Mouse (Mus musculus) left cerebral cortex, adult 18-20 months (tissue): ENCODE results near the gene Hpca. TPM values are rescaled to one million over a fixed set of nuclear protein-coding genes. Genes with fewer than 3 reads are reported as not detected.
A peak's percentile ranks its signal among the peaks of the same experiment; 100 is the strongest.

Source experiments
- DNase-seq, 2 experiments: peaks; one replicate each; pipeline ENCODE4 v3.0.0; 2021 to 2022; ENCODE audit warnings: low spot score in 2 of 2, mixed read lengths in 1 of 2
- total RNA-seq, 2 experiments: library from RNA; stranded (reverse); gene quantifications; 2 replicates each; pipeline ENCODE4 v1.2.3; 2021

Gene Hpca
- total RNA-seq, 2 experiments from 2014 or later = 684 to 738 TPM

- DNase-seq = no peak
Measured at GRCm38 (mm10) chr4:129137392-129138321, 15.8 kb upstream of the Hpca start.

- DNase-seq = no peak
Measured at GRCm38 (mm10) chr4:129136579-129137391, 14.9 kb upstream of the Hpca start, which contains the start of gene Fndc5. TSS of gene Fndc5 (plus strand) at chr4:129136999.

- no peak for DNase-seq
Measured at GRCm38 (mm10) chr4:129136189-129136578, 14.3 kb upstream of the Hpca start.

- no peak for DNase-seq
Measured at GRCm38 (mm10) chr4:129135637-129136036, 13.8 kb upstream of the Hpca start.

GRCm38 (mm10) chr4:129134799-129135585, 13.2 kb upstream of the Hpca start:
- peak; percentile 74 to 78 for DNase-seq

GRCm38 (mm10) chr4:129130755-129131303, 9.0 kb upstream of the Hpca start:
- no peak for DNase-seq

GRCm38 (mm10) chr4:129130149-129130548, 8.3 kb upstream of the Hpca start:
- DNase-seq = no peak

GRCm38 (mm10) chr4:129129387-129129786, 7.6 kb upstream of the Hpca start:
- no peak for DNase-seq

- peak in 1 of 2 experiments; percentile 63 for DNase-seq
Measured at GRCm38 (mm10) chr4:129128582-129129338, 6.9 kb upstream of the Hpca start.

- no peak for DNase-seq
Measured at GRCm38 (mm10) chr4:129125736-129126451, 4.1 kb upstream of the Hpca start.

GRCm38 (mm10) chr4:129124652-129125146, 2.9 kb upstream of the Hpca start:
- peak; percentile 65 to 79 for DNase-seq

- no peak for DNase-seq
Measured at GRCm38 (mm10) chr4:129122719-129123118, 883 bp upstream of the Hpca start.

- no peak for DNase-seq
Measured at GRCm38 (mm10) chr4:129122107-129122506, 271 bp upstream of the Hpca start.

GRCm38 (mm10) chr4:129120520-129121445, 1.1 kb downstream of the Hpca start:
- DNase-seq = peak; percentile 64 to 78

- DNase-seq = no peak
Measured at GRCm38 (mm10) chr4:129119708-129120107, 2.1 kb downstream of the Hpca start.

GRCm38 (mm10) chr4:129117720-129118510, 3.9 kb downstream of the Hpca start:
- peak in 1 of 2 experiments; percentile 4 for DNase-seq

GRCm38 (mm10) chr4:129116703-129117102, 5.1 kb downstream of the Hpca start:
- DNase-seq = no peak
